ENCODE assay signal across 12 mouse cellular contexts in the genomic region with DNA sequence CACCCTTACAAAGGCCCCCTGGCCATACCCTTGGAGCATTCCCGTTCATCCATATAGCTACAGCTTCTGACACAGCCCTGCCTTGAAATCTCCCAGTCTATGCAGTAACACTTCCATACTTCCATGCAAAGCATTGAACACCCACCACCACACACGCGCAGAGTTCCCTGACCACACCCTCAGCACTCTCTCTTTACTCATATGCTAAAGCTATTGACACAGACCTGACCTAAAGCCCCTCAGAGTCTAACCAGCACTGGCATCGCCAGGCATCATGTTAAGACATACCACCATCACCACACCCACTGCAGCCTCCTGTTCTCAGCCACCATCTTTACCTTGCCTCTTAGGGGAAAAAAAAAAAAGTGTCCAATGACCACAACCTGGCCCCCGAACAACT. TPM values are rescaled to one million over a fixed set of nuclear protein-coding genes. Genes with fewer than 3 reads are reported as not detected.
DNase-seq lines count a peak whose midpoint lies in the region; ATAC-seq and TF ChIP-seq lines count a peak whose summit lies in the region.
"Had no signal": no experiment of that assay in that cellular context is flagged by ENCODE, and none has a peak within 500 bp of the region (broad histone marks: within the 10 kb centered on the region; RNA-seq: fewer than 3 reads in every experiment).

No protein-coding gene starts in this region.

- H3K9ac ChIP-seq in lung, embryonic 14.5 days: no peak overlapping the region
- peak overlapping the region; percentile 50; the same call in 1 of the 2 replicates for H3K9ac ChIP-seq in forebrain, embryonic 12.5 days
- no peak overlapping the region for H3K9ac ChIP-seq in intestine, embryonic 15.5 days
- peak overlapping the region; percentile 64 for H3K9ac ChIP-seq in neural tube, embryonic 14.5 days (replicated peaks; ENCODE audit: low read depth, low read length)

- no peak for ATAC-seq in lung, embryonic 14.5 days (ENCODE audit: insufficient read depth)
- no peak for ATAC-seq in forebrain, embryonic 12.5 days (ENCODE audit: low FRiP score)
- ATAC-seq in intestine, embryonic 15.5 days: no peak
- ATAC-seq in neural tube, embryonic 14.5 days (ENCODE audit: low read depth): no peak

- peaks cover 13% of the 10 kb centered on the region for H3K36me3 ChIP-seq in lung, embryonic 14.5 days (ENCODE audit: insufficient read depth)
- H3K36me3 ChIP-seq in forebrain, embryonic 12.5 days (replicated peaks): peaks cover 8% of the 10 kb centered on the region
- no peaks in the 10 kb centered on the region for H3K36me3 ChIP-seq in intestine, embryonic 15.5 days
- H3K36me3 ChIP-seq in neural tube, embryonic 14.5 days (ENCODE audit: control insufficient read depth, insufficient read depth, low read length): 0 out of 2 replicates have a peak, but pooled peaks cover 3% of the 10 kb centered on the region

- H3K4me2 ChIP-seq in lung, embryonic 14.5 days: peak overlapping the region; percentile 68
- peak overlapping the region; percentile 71 for H3K4me2 ChIP-seq in forebrain, embryonic 12.5 days
- peak overlapping the region; percentile 62; the same call in 1 of the 2 replicates for H3K4me2 ChIP-seq in intestine, embryonic 15.5 days (replicated peaks)
- H3K4me2 ChIP-seq in neural tube, embryonic 14.5 days (ENCODE audit: low read depth, low read length): peak overlapping the region; percentile 69

- DNase-seq in lung, embryonic 14.5 days: no peak
- no peak for DNase-seq in lung, postnatal 10 days
- DNase-seq in layer of hippocampus, adult 9-11 months: no peak
- DNase-seq in cerebellum, postnatal 25 days: no peak
- no peak for DNase-seq in right cerebral cortex, postnatal 10 days (ENCODE audit: low spot score in 2 of 2)
- DNase-seq: right cerebral cortex, adult 18-20 months; thymus, postnatal 25 days had no signal

- no peak for TF ChIP-seq CTCF in lung, embryonic 14.5 days (IDR thresholded peaks at IDR 0.05; ENCODE audit: low read depth)

- no peaks in the 10 kb centered on the region for H3K9me3 ChIP-seq in lung, embryonic 14.5 days (ENCODE audit: low read depth, low read length)
- H3K9me3 ChIP-seq in forebrain, embryonic 12.5 days: no peaks in the 10 kb centered on the region
- no peaks in the 10 kb centered on the region for H3K9me3 ChIP-seq in intestine, embryonic 15.5 days
- no peaks in the 10 kb centered on the region for H3K9me3 ChIP-seq in neural tube, embryonic 14.5 days (ENCODE audit: control insufficient read depth, low read length)
- H3K9me3 ChIP-seq: megakaryocyte, embryonic 14.5 days had no signal

- 0 out of 2 replicates have a peak, but pooled peaks cover 6% of the 10 kb centered on the region for H3K27me3 ChIP-seq in lung, embryonic 14.5 days (ENCODE audit: insufficient read depth, low read length)
- H3K27me3 ChIP-seq in forebrain, embryonic 12.5 days: peaks cover 29% of the 10 kb centered on the region
- no peaks in the 10 kb centered on the region; the same call in 1 of the 2 replicates for H3K27me3 ChIP-seq in intestine, embryonic 15.5 days (replicated peaks)
- no peaks in the 10 kb centered on the region for H3K27me3 ChIP-seq in neural tube, embryonic 14.5 days (ENCODE audit: control insufficient read depth, insufficient read depth, low read length)

- H3K4me1 ChIP-seq in lung, embryonic 14.5 days (ENCODE audit: insufficient read depth): peaks cover 26% of the 10 kb centered on the region
- peaks cover 59% of the 10 kb centered on the region for H3K4me1 ChIP-seq in forebrain, embryonic 12.5 days
- peaks cover 41% of the 10 kb centered on the region for H3K4me1 ChIP-seq in intestine, embryonic 15.5 days (replicated peaks)
- peaks cover 29% of the 10 kb centered on the region for H3K4me1 ChIP-seq in neural tube, embryonic 14.5 days (ENCODE audit: control insufficient read depth, insufficient read depth, low read length)

- no peak overlapping the region for H3K4me3 ChIP-seq in lung, embryonic 14.5 days (ENCODE audit: low read depth, low read length)
- peak overlapping the region; percentile 41 for H3K4me3 ChIP-seq in forebrain, embryonic 12.5 days (replicated peaks)
- peak overlapping the region; percentile 31; the same call in 1 of the 2 replicates for H3K4me3 ChIP-seq in intestine, embryonic 15.5 days (replicated peaks)
- peak overlapping the region; percentile 42 for H3K4me3 ChIP-seq in neural tube, embryonic 14.5 days (ENCODE audit: low read depth, low read length)

- 65% methylated on average over 5 of the region's 5 CpGs for WGBS in lung, embryonic 14.5 days
- WGBS in forebrain, embryonic 12.5 days: 85% methylated on average over 5 of the region's 5 CpGs
- 74% methylated on average over 5 of the region's 5 CpGs for WGBS in intestine, embryonic 15.5 days
- WGBS in neural tube, embryonic 14.5 days: 54% methylated on average over 5 of the region's 5 CpGs

- H3K27ac ChIP-seq in lung, embryonic 14.5 days (ENCODE audit: low read depth): no peak overlapping the region
- no peak overlapping the region; the same call in 1 of the 2 replicates for H3K27ac ChIP-seq in forebrain, embryonic 12.5 days
- no peak overlapping the region for H3K27ac ChIP-seq in intestine, embryonic 15.5 days
- peak overlapping the region; percentile 77 for H3K27ac ChIP-seq in neural tube, embryonic 14.5 days (ENCODE audit: low read depth, low read length)

RNA-seq across cellular contexts. Expression of a gene that starts 1.1 kb away (rescaled TPM):
- 41.1 and 42.3 TPM in 2 replicates for polyA plus RNA-seq in lung, embryonic 14.5 days (2014; fragmentation: Nextera tagmentation; extraction: Ambion mirVana)
- 39.9 and 41.3 TPM in 2 replicates for polyA plus RNA-seq in forebrain, embryonic 12.5 days (2016; fragmentation: Nextera tagmentation; extraction: Ambion mirVana)
- 38.1 and 39.3 TPM in 2 replicates for polyA plus RNA-seq in intestine, embryonic 15.5 days (2015; fragmentation: Nextera tagmentation; extraction: Ambion mirVana)
- 189 and 259 TPM in 2 replicates for polyA plus RNA-seq in neural tube, embryonic 14.5 days (2014; fragmentation: Nextera tagmentation; extraction: Ambion mirVana)

RNA-seq across cellular contexts. Expression of a gene that starts 26.4 kb away (rescaled TPM):
- polyA plus RNA-seq in lung, embryonic 14.5 days (2014; fragmentation: Nextera tagmentation; extraction: Ambion mirVana): 40.0 and 41.9 TPM in 2 replicates
- polyA plus RNA-seq in forebrain, embryonic 12.5 days (2016; fragmentation: Nextera tagmentation; extraction: Ambion mirVana): 24.7 and 26.1 TPM in 2 replicates
- 20.1 and 22.6 TPM in 2 replicates for polyA plus RNA-seq in intestine, embryonic 15.5 days (2015; fragmentation: Nextera tagmentation; extraction: Ambion mirVana)
- polyA plus RNA-seq in neural tube, embryonic 14.5 days (2014; fragmentation: Nextera tagmentation; extraction: Ambion mirVana): 27.9 and 32.5 TPM in 2 replicates

RNA-seq across cellular contexts. Expression of a gene that starts 48.3 kb away (rescaled TPM):
- 4.8 and 5.9 TPM in 2 replicates for polyA plus RNA-seq in lung, embryonic 14.5 days (2014; fragmentation: Nextera tagmentation; extraction: Ambion mirVana)
- polyA plus RNA-seq in forebrain, embryonic 12.5 days (2016; fragmentation: Nextera tagmentation; extraction: Ambion mirVana): 10.9 and 12.0 TPM in 2 replicates
- polyA plus RNA-seq in intestine, embryonic 15.5 days (2015; fragmentation: Nextera tagmentation; extraction: Ambion mirVana): 2.7 and 3.0 TPM in 2 replicates
- 0.94 and 1.2 TPM in 2 replicates for polyA plus RNA-seq in neural tube, embryonic 14.5 days (2014; fragmentation: Nextera tagmentation; extraction: Ambion mirVana)

RNA-seq across cellular contexts. Expression of a gene that starts 56.9 kb away (rescaled TPM):
- 0.34 and 0.50 TPM in 2 replicates for polyA plus RNA-seq in lung, embryonic 14.5 days (2014; fragmentation: Nextera tagmentation; extraction: Ambion mirVana)
- polyA plus RNA-seq in forebrain, embryonic 12.5 days (2016; fragmentation: Nextera tagmentation; extraction: Ambion mirVana): 1.2 and 1.4 TPM in 2 replicates
- polyA plus RNA-seq in intestine, embryonic 15.5 days (2015; fragmentation: Nextera tagmentation; extraction: Ambion mirVana): 0.24 and 0.26 TPM in 2 replicates
- polyA plus RNA-seq in neural tube, embryonic 14.5 days (2014; fragmentation: Nextera tagmentation; extraction: Ambion mirVana): 0.16 and 0.43 TPM in 2 replicates

RNA-seq across cellular contexts. Expression of a gene that starts 57.0 kb away (rescaled TPM):
- 0.12 and 0.32 TPM in 2 replicates for polyA plus RNA-seq in lung, embryonic 14.5 days (2014; fragmentation: Nextera tagmentation; extraction: Ambion mirVana)
- polyA plus RNA-seq in forebrain, embryonic 12.5 days (2016; fragmentation: Nextera tagmentation; extraction: Ambion mirVana): 0.13 TPM in 1 of 2 replicates, not detected in the other
- 0.05 TPM in 1 of 2 replicates, not detected in the other for polyA plus RNA-seq in intestine, embryonic 15.5 days (2015; fragmentation: Nextera tagmentation; extraction: Ambion mirVana)
- polyA plus RNA-seq in neural tube, embryonic 14.5 days (2014; fragmentation: Nextera tagmentation; extraction: Ambion mirVana): not detected in 2 replicates
- polyA plus RNA-seq: embryonic facial prominence, embryonic 11.5 days had no signal

Comparison
In these comparisons a context has a peak if more than half of its experiments do, and no peak if none do; other contexts are left out.
1. H3K9ac ChIP-seq: peak in forebrain, embryonic 12.5 days (single experiment) and neural tube, embryonic 14.5 days (single experiment); none in lung, embryonic 14.5 days (single experiment) and intestine, embryonic 15.5 days (single experiment).
2. Peak in every context shown above with its lines, with median percentiles within 50 percentile points of each other: H3K4me2 ChIP-seq.